Comparison of ENCODE assay signal across 8 mouse cellular contexts in genomic region chr5:74194027-74194840, GRCm38 (mm10). TPM values are rescaled to one million over a fixed set of nuclear protein-coding genes. Genes with fewer than 3 reads are reported as not detected.
A peak's percentile ranks its signal among the peaks of the same experiment; 100 is the strongest.
DNase-seq lines count a peak whose midpoint lies in the region; ATAC-seq and TF ChIP-seq lines count a peak whose summit lies in the region.

No protein-coding gene starts in this region.

- no peak for TF ChIP-seq CTCF in E14TG2a.4 (conservative IDR thresholded peaks at IDR 0.05; ENCODE audit: low read length)
- no peak for TF ChIP-seq CTCF in embryonic fibroblast, embryonic 13.5 days (IDR thresholded peaks at IDR 0.05; ENCODE audit: borderline replicate concordance, insufficient read depth, low read length)
- no peak for TF ChIP-seq CTCF in liver, embryonic 14.5 days (IDR thresholded peaks at IDR 0.05; ENCODE audit: low read depth)

- TF ChIP-seq POLR2A in embryonic fibroblast, embryonic 13.5 days (IDR thresholded peaks at IDR 0.05; ENCODE audit: low read depth, low read length): no peak

- H3K36me3 ChIP-seq in heart, embryonic 13.5 days: peaks cover 26% of the 10 kb centered on the region
- H3K36me3 ChIP-seq in E14TG2a.4 (ENCODE audit: insufficient read depth, low read length): peaks cover 24% of the 10 kb centered on the region
- H3K36me3 ChIP-seq in liver, embryonic 14.5 days (replicated peaks; ENCODE audit: control insufficient read depth, insufficient read depth, low read depth): no peaks in the 10 kb centered on the region

- peak overlapping the region; percentile 94 for H3K4me2 ChIP-seq in heart, embryonic 13.5 days
- H3K4me2 ChIP-seq in liver, embryonic 14.5 days (ENCODE audit: low read depth): peak overlapping the region; percentile 92

- H3K4me3 ChIP-seq in heart, embryonic 13.5 days: peak overlapping the region; percentile 100
- peak overlapping the region; percentile 96 for H3K4me3 ChIP-seq in E14TG2a.4 (replicated peaks; ENCODE audit: low read length)
- peak overlapping the region; percentile 28 for H3K4me3 ChIP-seq in embryonic fibroblast, embryonic 13.5 days (ENCODE audit: insufficient read depth, low read length)
- peak overlapping the region; percentile 39 to 71 for H3K4me3 ChIP-seq in liver, embryonic 14.5 days (ENCODE audit: insufficient read depth in 1 of 2, low read depth in 2 of 2, low read length in 2 of 2)

- TF ChIP-seq EP300 in liver, embryonic 14.5 days (IDR thresholded peaks at IDR 0.05; ENCODE audit: low read depth): no peak

- peaks cover 77% of the 10 kb centered on the region for H3K4me1 ChIP-seq in heart, embryonic 13.5 days
- H3K4me1 ChIP-seq in E14TG2a.4 (replicated peaks; ENCODE audit: low read depth, low read length): peaks cover 37% of the 10 kb centered on the region
- no peaks in the 10 kb centered on the region; the same call in none of the 2 replicates for H3K4me1 ChIP-seq in embryonic fibroblast, embryonic 13.5 days (ENCODE audit: control insufficient read depth, insufficient read depth, low read length)
- H3K4me1 ChIP-seq in liver, embryonic 14.5 days (replicated peaks; ENCODE audit: control insufficient read depth in 2 of 2, insufficient read depth in 2 of 2, low read length in 1 of 2): peaks cover 3 to 17% of the 10 kb centered on the region in 2 experiments

- H3K27me3 ChIP-seq in heart, embryonic 13.5 days (replicated peaks): 0 out of 2 replicates have a peak, but pooled peaks cover 3% of the 10 kb centered on the region
- H3K27me3 ChIP-seq in E14TG2a.4 (ENCODE audit: insufficient read depth, low read length): peaks cover 20% of the 10 kb centered on the region
- peaks cover 19% of the 10 kb centered on the region for H3K27me3 ChIP-seq in liver, embryonic 14.5 days (ENCODE audit: control insufficient read depth, insufficient read depth, low read length)

- peak; percentile 6; the same call in 1 of the 2 replicates for ATAC-seq in heart, embryonic 13.5 days (ENCODE audit: extremely low read depth, insufficient number of reproducible peaks, low FRiP score, low TSS enrichment)
- no peak for ATAC-seq in liver, embryonic 14.5 days (ENCODE audit: insufficient read depth)

- no peak for DNase-seq in heart, adult 18-20 months
- no peak for DNase-seq in liver, embryonic 14.5 days (ENCODE audit: low read depth in 3 of 3, low spot score in 3 of 3)
- DNase-seq in right cerebral cortex, postnatal 10 days (ENCODE audit: low spot score in 2 of 2): no peak
- no peak for DNase-seq in ovary, postnatal 10 days (ENCODE audit: low spot score)
- no peak for DNase-seq in natural killer cell, adult 2 months (ENCODE audit: low spot score in 2 of 2)

- 25% methylated on average over 16 of the region's 16 CpGs for WGBS in heart, embryonic 13.5 days
- WGBS in liver, embryonic 14.5 days (ENCODE audit: insufficient replicate concordance): 24% methylated on average over 16 of the region's 16 CpGs

- H3K27ac ChIP-seq in heart, embryonic 13.5 days (replicated peaks): peak overlapping the region; percentile 80
- H3K27ac ChIP-seq in embryonic fibroblast, embryonic 13.5 days (ENCODE audit: insufficient read depth, low read length): no peak overlapping the region
- H3K27ac ChIP-seq in liver, embryonic 14.5 days: no peak overlapping the region

- H3K9ac ChIP-seq in heart, embryonic 13.5 days: peak overlapping the region; percentile 100
- peak overlapping the region; percentile 31 for H3K9ac ChIP-seq in liver, embryonic 14.5 days (replicated peaks)

- H3K9me3 ChIP-seq in heart, embryonic 13.5 days: no peaks in the 10 kb centered on the region
- H3K9me3 ChIP-seq in E14TG2a.4 (ENCODE audit: low read length): no peaks in the 10 kb centered on the region
- H3K9me3 ChIP-seq in liver, embryonic 14.5 days (ENCODE audit: control insufficient read depth, low read length): no peaks in the 10 kb centered on the region

RNA-seq across cellular contexts. Expression of gene Rasl11b, which starts 0.9 kb away (rescaled TPM):
- polyA plus RNA-seq in heart, embryonic 13.5 days (2015; fragmentation: Nextera tagmentation; extraction: Ambion mirVana): 79.7 and 88.1 TPM in 2 replicates
- 10 to 100 TPM; 28.0 to 31.6 TPM for total RNA-seq in heart, adult 18-20 months (2021)
- polyA plus RNA-seq in embryonic fibroblast, embryonic 13.5 days (2011; ENCODE audit: insufficient read length, low read depth, missing spikeins): 13.9 and 22.0 TPM in 2 replicates
- 3.2 and 3.6 TPM in 2 replicates for polyA plus RNA-seq in liver, embryonic 14.5 days (2012; rRNA removed)
- polyA plus RNA-seq in liver, embryonic 14.5 days (2014; fragmentation: Nextera tagmentation; extraction: Ambion mirVana): 2.3 and 3.0 TPM in 2 replicates

Comparison
In these comparisons a context has a peak if more than half of its experiments do, and no peak if none do; other contexts are left out.
1. H3K4me3 ChIP-seq: peak in every context shown above with its lines; median percentile 100 in heart, embryonic 13.5 days; 96 in E14TG2a.4; 55 in liver, embryonic 14.5 days; 28 in embryonic fibroblast, embryonic 13.5 days.